Mouse (Mus musculus) stomach, embryonic 15.5 days (tissue): Measurements from ENCODE around the gene Stambp. TPM values are rescaled to one million over a fixed set of nuclear protein-coding genes. Genes with fewer than 3 reads are reported as not detected.

Experiments used
- ATAC-seq: fragments of 200-750 bp; cut with Nextera tagmentation; 2 replicates; pipeline ENCODE4 v1.8.0; 2017; ENCODE audit warnings: low read depth, moderate number of reproducible peaks, moderate TSS enrichment; ENCODE audit not compliant: insufficient read depth, low FRiP score
- H3K27ac ChIP-seq: fragments of 300-500 bp; sonication (generic); 2 replicates; pipeline ENCODE4 v1.5.1; 2015; ENCODE audit warnings: mild to moderate bottlenecking, inconsistent platforms
- H3K27me3 ChIP-seq: fragments of 300-500 bp; sonication (generic); replicated peaks from 2 replicates; pipeline ENCODE4 v1.6.1; 2015; ENCODE audit warnings: inconsistent platforms
- H3K36me3 ChIP-seq: fragments of 300-500 bp; sonication (generic); 2 replicates; pipeline ENCODE4 v1.6.1; 2015; ENCODE audit warnings: inconsistent platforms
- H3K4me1 ChIP-seq: fragments of 300-500 bp; sonication (generic); 2 replicates; pipeline ENCODE4 v1.6.1; 2015; ENCODE audit warnings: inconsistent platforms
- H3K4me2 ChIP-seq: fragments of 300-500 bp; sonication (generic); 2 replicates; pipeline ENCODE4 v1.6.1; 2015; ENCODE audit warnings: mild to moderate bottlenecking, inconsistent platforms
- H3K4me3 ChIP-seq: fragments of 300-500 bp; sonication (generic); replicated peaks from 2 replicates; pipeline ENCODE4 v1.5.1; 2015; ENCODE audit warnings: inconsistent platforms
- H3K9ac ChIP-seq: fragments of 300-500 bp; sonication (generic); 2 replicates; pipeline ENCODE4 v1.6.1; 2015; ENCODE audit warnings: inconsistent platforms
- H3K9me3 ChIP-seq: fragments of 300-500 bp; sonication (generic); 2 replicates; pipeline ENCODE4 v1.6.1; 2016; ENCODE audit warnings: inconsistent platforms
- WGBS: fragments of 180-500 bp; shearing (Covaris S2); methylation state at CpG from one replicate; pipeline ENCODE4 v1.1.7; 2015; 5-methylcytosine and 5-hydroxymethylcytosine counted together
- polyA plus RNA-seq: library from polyadenylated mRNA; unstranded; fragments of >200 nt; fragmentation: Nextera tagmentation; extraction: Ambion mirVana; gene quantifications from 2 replicates; pipeline ENCODE4 v1.2.1, GENCODE M21; 2015

The Stambp gene
- polyA plus RNA-seq, 1 experiment from 2014 or later = 23.2 TPM

DNA sequence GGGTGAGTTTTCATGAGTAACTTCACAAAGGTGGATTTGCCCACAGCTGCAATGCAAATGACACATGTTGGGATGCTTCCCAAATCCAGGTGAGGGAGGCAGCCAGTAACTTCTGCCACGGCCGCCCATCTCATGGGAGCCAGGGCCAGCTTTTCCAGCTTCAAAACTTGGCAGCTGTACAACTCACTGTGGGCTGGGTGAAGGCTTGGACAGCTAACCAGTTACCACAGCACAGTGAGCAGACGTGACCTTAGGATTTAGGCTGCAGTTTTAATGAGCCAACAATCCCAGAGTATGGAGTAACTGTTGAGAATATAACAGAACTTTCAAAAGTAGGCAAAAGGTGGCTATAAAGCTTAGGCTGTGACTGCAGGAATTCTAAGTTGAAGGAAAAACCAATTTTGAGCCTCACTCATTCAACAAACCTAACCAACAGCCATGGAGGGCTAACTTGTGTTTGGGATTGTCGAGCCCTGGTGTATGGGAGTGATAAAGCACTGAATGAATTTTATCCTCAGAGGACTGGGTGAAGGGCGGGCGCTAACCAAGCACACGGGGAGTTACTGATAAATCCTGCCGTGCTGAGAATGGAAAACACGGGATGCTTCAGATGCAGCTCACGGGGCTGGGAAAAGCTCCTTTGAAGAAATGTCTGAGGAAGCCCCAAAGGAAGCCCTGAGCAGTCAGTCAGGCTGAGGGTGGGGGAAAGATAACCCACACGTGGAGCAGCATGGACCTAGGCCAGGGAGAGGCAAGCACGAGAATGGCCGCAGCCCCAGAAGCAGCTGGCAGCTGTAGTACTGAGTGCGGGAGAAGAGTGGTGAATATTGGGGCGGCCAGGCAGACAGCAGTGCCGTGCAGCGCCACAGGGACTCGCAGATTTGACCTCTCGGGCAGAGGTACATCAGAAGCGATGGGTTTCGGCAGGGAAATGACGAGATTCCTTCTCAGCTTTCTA is 75.5 kb downstream of the Stambp start:
- Histone ChIP-seq H3K36me3 (no peaks in the 10 kb centered on the region; the same call in 1 of the 2 replicates), H3K27me3 (no peaks in the 10 kb centered on the region), H3K4me3 (no peak overlapping the region), H3K4me1 (0 out of 2 replicates have a peak, but pooled peaks cover 3% of the 10 kb centered on the region), H3K9ac (no peak overlapping the region), H3K27ac (no peak overlapping the region), H3K4me2 (no peak overlapping the region), H3K9me3 (no peaks in the 10 kb centered on the region)
- no peak for ATAC-seq
- WGBS = 81% methylated on average over 22 of the region's 22 CpGs

DNA sequence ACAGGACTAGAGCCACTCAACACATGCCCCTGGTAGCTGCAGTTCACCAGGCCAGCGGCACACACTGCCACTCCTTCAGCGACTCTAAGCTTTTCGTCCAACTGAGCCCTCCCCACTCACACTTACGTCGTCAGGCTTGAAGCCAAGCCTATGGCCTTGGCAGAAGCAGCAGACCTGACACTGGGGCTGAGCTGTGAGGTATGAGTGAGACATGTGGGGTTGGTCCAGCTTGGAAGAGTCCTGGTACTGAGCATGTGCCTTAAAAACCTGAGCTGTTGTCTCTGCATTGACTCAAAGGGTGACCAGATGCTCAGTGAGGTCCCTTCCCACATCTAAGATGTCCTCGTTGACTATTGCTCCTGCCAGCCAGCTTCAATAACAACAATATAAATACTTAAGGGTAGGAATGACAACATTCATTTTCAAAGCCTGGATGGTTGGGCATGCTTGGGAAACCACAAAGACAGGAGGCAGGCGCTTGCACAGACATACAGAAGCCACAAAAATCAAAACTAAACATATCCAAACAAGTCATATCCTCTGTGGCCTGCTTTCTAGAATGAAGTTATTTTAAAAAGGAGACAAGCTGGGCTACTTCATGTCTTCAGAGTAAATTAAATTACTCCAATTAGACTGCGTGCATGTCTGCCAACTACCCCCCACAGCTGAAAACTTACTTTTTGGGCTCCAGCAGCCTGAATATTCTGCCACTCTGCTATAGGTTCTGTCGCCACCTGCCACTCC is 76.3 kb downstream of the Stambp start:
- H3K27me3 ChIP-seq = no peaks in the 10 kb centered on the region
- no peak overlapping the region for H3K4me3 ChIP-seq
- ATAC-seq = no peak
- H3K4me1 ChIP-seq = 0 out of 2 replicates have a peak, but pooled peaks cover 3% of the 10 kb centered on the region
- no peak overlapping the region for H3K9ac ChIP-seq
- no peaks in the 10 kb centered on the region for H3K9me3 ChIP-seq
- no peaks in the 10 kb centered on the region; the same call in 1 of the 2 replicates for H3K36me3 ChIP-seq
- 83% methylated on average over 9 of the region's 9 CpGs for WGBS
- no peak overlapping the region for H3K27ac ChIP-seq
- no peak overlapping the region for H3K4me2 ChIP-seq

Other genes with a start within 250 kb of the Stambp start
- 33.7 and 42.0 TPM in 2 replicates for gene Mthfd2, start 246.8 kb downstream of the Stambp start, polyA plus RNA-seq
- gene Mob1a, start 246.7 kb downstream of the Stambp start, polyA plus RNA-seq = 63.5 and 64.5 TPM in 2 replicates
- 149 and 164 TPM in 2 replicates for gene Bola3, start 223.6 kb downstream of the Stambp start, polyA plus RNA-seq
- gene Tet3, start 113.6 kb downstream of the Stambp start, polyA plus RNA-seq = 39.6 and 40.0 TPM in 2 replicates
- gene Dguok, start 65.8 kb downstream of the Stambp start, polyA plus RNA-seq = 74.3 and 76.2 TPM in 2 replicates
- gene Actg2, start 36.5 kb downstream of the Stambp start, polyA plus RNA-seq = 1,291 and 1,344 TPM in 2 replicates
- 0.24 TPM in 1 of 2 replicates, not detected in the other for gene Clec4f, start 83.5 kb upstream of the Stambp start, polyA plus RNA-seq
- 0.08 TPM in 1 of 2 replicates, not detected in the other for gene Cd207, start 105.1 kb upstream of the Stambp start, polyA plus RNA-seq
- not detected in 2 replicates for gene Vax2, start 138.5 kb upstream of the Stambp start, polyA plus RNA-seq
- gene Atp6v1b1, start 170.3 kb upstream of the Stambp start, polyA plus RNA-seq = 0.08 TPM in 1 of 2 replicates, not detected in the other
- not detected in 2 replicates for gene Ankrd53, start 189.9 kb upstream of the Stambp start, polyA plus RNA-seq
- 84.0 and 86.2 TPM in 2 replicates for gene Tex261, start 203.1 kb upstream of the Stambp start, polyA plus RNA-seq
- gene Nagk, start 222.3 kb upstream of the Stambp start, polyA plus RNA-seq = 64.3 and 69.0 TPM in 2 replicates